Mouse (Mus musculus) lung, adult 2 months (tissue): ENCODE measurements around the gene Ifna15. TPM values are rescaled to one million over a fixed set of nuclear protein-coding genes. Genes with fewer than 3 reads are reported as not detected.
"Not testable (repeated sequence)": the region's sequence is repeated elsewhere in the genome, so short reads cannot be mapped to it uniquely, and the experiment has no call there.

Experiments
- DNase-seq: peaks from one replicate; pipeline ENCODE4 v3.0.0; 2022
- H3K4me1 ChIP-seq: fragments of 200-500 bp; 2 replicates; pipeline ENCODE4 v1.6.1; 2011; ENCODE audit warnings: low read length; ENCODE audit not compliant: control insufficient read depth, insufficient read depth
- H3K4me3 ChIP-seq: fragments of 200-500 bp; replicated peaks from 2 replicates; pipeline ENCODE3; 2011; ENCODE audit warnings: low read depth, mild to moderate bottlenecking, control low read depth, low read length; ENCODE audit errors: extremely low read depth
- CTCF ChIP-seq: fragments of 200-500 bp; IDR thresholded peaks from 2 replicates; pipeline ENCODE4 v1.5.1; 2011; ENCODE audit warnings: mild to moderate bottlenecking, low read length, control low read depth; ENCODE audit not compliant: insufficient read depth
- POLR2A ChIP-seq: fragments of 200-500 bp; IDR thresholded peaks from 2 replicates; pipeline ENCODE4 v1.6.1; 2011; ENCODE audit warnings: low read depth, mild to moderate bottlenecking, control low read depth, low read length, borderline replicate concordance; ENCODE audit errors: extremely low read depth
- WGBS: fragments of 180-500 bp; shearing (Covaris S2); methylation state at CpG from one replicate; pipeline ENCODE4 v1.1.7; 2018; 5-methylcytosine and 5-hydroxymethylcytosine counted together
- polyA plus RNA-seq: library from polyadenylated mRNA; depleted of rRNA; stranded (reverse); fragments of >200 nt; gene quantifications from 2 replicates; pipeline ENCODE4 v1.2.3, GENCODE M21; 2012; rRNA removed

The Ifna15 gene
- not detected in 2 replicates for polyA plus RNA-seq

DNA sequence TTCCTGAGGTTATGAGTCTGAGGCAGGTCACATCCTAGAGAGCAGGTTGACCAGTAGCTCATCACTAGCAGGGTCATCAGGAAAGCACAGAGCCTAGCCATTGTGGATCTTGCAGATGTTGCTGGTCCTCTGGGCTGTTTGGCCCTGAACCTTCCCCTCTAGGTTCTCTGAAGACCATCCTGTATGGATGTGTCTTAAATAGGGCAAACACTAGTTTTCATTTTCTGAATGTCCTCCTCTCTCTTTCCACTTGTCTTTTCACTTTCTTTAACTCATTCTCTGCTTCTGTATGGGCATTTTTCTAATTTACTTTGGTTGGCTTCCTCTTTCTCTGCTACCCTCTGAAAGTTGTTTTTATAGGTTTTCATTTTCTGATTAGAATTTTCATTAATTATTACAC lies at the start of gene Ifna15:
Gene Ifna15 (minus strand): TSS at position 101 of the 400 bp plus-strand sequence.
- not testable (repeated sequence) for H3K4me1 ChIP-seq, DNase-seq, H3K4me3 ChIP-seq

DNA sequence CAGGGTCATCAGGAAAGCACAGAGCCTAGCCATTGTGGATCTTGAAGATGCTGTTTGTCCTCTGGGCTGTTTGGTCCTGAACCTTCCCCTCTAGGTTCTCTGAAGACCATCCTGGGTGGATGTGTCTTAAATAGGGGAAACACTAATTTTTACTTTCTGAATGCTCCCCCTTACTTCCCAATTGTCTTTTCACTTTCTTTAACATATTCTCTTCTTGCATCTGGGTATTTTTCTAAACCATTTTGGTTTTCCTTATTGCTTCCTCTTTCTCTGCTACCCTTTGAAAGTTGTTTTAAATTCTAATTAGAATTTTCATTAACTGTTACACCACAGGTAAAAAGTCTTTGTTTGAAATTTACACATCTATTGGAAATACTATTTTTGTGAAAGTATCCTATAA lies 45.2 kb upstream of the Ifna15 start, which contains the start of gene Ifna12:
Gene Ifna12 (minus strand): TSS at position 101 of the 400 bp plus-strand sequence.
- no peak within 1 kb of the TSS for H3K4me3 ChIP-seq
- no peak for DNase-seq
- no peaks in the 10 kb centered on the region for H3K4me1 ChIP-seq
- TF ChIP-seq CTCF = no peak
- no peak for TF ChIP-seq POLR2A

DNA sequence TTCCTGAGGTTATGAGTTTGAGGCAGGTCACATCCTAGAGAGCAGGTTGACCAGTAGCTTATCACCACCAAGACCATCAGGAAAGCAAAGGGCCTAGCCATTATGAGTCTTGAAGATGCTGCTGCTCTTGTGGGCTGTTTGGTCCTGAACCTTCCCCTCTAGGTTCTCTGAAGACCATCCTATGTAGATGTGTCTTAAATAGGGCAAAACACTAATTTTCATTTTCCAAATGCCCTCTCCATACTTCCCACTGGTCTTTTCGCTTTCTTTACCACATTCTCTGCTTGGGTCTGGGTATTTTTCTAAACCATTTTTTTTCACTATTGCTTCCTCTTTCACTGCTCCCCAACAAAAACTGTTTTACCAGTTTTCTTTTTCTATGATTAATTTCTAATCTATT lies 34.2 kb upstream of the Ifna15 start, which contains the start of gene Ifna9:
Gene Ifna9 (minus strand): TSS at position 101 of the 400 bp plus-strand sequence.
- DNase-seq = no peak
- Histone ChIP-seq H3K4me3 (no peak within 1 kb of the TSS), H3K4me1 (no peaks in the 10 kb centered on the region)
- TF ChIP-seq POLR2A (no peak), CTCF (no peak)
- 69% methylated on average over 1 of the region's 1 CpGs for WGBS

DNA sequence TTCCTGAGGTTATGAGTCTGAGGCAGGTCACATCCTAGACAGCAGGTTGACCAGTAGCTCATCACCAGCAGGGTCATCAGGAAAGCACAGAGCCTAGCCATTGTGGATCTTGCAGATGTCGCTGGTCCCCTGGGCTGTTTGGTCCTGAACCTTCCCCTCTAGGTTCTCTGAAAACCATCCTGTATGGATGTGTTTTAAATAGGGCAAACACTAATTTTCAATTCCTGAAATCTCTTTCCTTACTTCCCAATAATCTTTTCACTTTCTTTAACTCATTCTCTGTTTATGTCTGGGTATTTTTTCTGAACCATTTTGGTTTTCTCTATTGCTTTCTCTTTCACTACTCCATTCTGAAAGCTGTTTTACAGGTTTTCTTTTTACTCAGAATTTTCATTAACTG lies 13.7 kb upstream of the Ifna15 start, which contains the start of gene Ifna14:
Gene Ifna14 (minus strand): TSS at position 101 of the 400 bp plus-strand sequence.
- no peak for DNase-seq
- 67% methylated on average over 1 of the region's 1 CpGs for WGBS
- no peak for TF ChIP-seq CTCF
- no peak for TF ChIP-seq POLR2A
- Histone ChIP-seq H3K4me3 (no peak within 1 kb of the TSS), H3K4me1 (no peaks in the 10 kb centered on the region)

DNA sequence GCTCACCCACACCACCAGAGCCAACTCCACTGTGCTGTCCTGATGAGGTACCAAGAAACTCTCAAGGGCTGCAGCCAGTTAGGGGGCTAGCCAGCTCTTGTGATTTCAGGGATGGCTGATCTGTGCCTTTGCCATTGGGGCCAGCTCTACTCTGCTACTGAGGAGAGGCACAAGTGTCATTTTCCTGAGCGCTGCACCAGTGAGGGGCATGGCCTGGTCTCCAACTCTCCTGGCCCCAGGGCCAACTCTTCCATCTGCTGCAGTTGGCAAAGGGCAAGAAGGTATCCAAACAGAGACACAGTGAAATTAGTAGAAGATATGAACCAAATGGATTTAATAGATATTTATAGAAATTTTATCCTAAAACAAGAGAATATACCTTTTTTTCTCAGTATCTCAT lies 3.7 kb upstream of the Ifna15 start:
- Histone ChIP-seq H3K4me3 (no peak overlapping the region), H3K4me1 (no peaks in the 10 kb centered on the region)
- TF ChIP-seq POLR2A = no peak
- no peak for TF ChIP-seq CTCF
- WGBS = 97% methylated on average over 1 of the region's 1 CpGs
- no peak for DNase-seq

DNA sequence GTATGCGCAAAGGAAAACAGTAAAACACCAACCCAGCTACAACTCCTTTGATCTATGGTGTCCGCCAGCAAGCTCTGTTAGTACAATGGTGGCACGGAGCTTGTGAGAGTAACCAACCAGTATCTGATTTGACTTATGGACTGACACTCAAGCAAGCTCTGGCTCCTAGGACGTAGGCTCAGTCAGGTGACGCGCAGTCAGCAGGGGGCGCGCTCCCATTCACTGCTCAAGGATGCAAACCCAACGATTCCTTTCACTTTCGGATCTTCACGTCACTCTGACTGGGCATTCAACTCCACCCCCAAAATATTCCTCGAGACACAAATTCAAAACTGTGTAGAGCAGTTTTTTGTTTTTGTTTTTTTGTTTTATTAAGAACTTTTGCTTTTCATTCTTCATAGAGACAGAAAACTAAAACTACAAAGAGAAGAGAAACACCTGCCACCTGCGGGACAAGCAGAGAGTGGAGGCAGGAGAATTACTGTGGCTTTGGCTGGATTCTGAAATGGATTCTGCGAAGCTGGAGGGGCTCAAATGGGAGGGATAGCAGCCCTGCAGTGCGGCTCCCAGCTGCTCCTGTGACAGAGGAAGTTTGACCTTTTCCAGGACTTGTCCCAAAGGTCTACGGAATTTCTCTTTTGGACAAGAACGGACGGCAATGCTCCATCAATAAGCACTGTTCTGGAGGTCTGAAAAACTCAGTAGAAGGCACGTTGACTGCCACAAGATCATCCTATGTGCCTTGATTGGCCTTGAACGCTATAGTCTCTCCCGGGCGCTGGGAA lies 7.7 kb downstream of the Ifna15 start:
- TF ChIP-seq CTCF (peak; percentile 89), POLR2A (no peak)
- peak; percentile 72 for DNase-seq
- H3K4me1 ChIP-seq = no peaks in the 10 kb centered on the region
- 15% methylated on average over 22 of the region's 22 CpGs for WGBS
- peak overlapping the region; percentile 68 for H3K4me3 ChIP-seq

DNA sequence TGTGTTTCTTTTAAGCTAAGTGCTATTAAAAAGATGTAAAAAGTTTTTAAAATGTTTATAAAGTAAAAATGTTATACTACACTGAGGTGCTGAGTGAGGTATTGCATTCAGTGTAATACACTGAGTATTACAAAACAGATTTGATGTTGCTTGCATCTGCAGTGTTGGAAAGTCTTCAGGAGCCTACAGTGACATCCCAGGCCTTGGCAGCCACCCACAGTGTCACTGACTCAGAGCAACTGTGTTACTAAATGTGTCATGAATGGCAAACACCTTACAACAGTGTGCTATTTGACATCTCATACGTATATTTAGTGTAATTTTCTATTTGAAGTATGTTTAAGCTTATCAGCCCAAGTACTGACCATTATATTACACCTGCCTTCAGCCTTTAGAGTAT lies 10.1 kb downstream of the Ifna15 start:
- Histone ChIP-seq H3K4me1 (no peaks in the 10 kb centered on the region), H3K4me3 (no peak overlapping the region)
- no peak for DNase-seq
- TF ChIP-seq CTCF (no peak), POLR2A (no peak)
- 72% methylated on average over 1 of the region's 1 CpGs for WGBS

DNA sequence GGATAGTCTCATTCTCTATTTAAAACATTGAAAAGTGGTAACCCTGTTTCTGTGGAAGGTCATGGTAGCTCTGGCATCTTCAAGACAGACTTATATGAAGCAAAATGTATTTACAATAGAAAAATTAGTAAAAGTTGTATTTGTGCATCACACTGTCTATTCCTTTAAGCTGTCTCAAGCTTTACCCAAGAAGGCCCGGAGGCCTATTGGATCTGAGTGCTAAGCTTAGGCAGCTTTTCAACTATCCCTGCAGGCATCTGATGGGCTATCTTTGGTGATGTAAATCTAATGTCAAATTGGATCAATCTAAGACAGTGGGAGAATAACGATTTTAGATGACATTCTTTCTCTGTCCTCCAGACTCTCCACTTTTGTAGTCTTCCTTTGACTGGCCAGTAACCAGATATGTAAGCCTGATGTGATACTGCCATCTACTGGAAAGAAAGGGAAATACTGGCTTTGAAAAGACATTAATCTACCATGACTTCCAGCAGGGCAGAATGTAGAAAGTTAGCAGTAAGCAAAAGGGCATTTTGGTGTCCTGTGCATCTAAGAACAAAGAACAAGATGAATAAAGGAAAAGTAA lies 14.3 kb downstream of the Ifna15 start:
- TF ChIP-seq CTCF (peak; percentile 29; the same call in 1 of the 2 replicates), POLR2A (no peak)
- DNase-seq = no peak
- 48% methylated on average over 2 of the region's 2 CpGs for WGBS
- Histone ChIP-seq H3K4me1 (no peaks in the 10 kb centered on the region), H3K4me3 (no peak overlapping the region)

DNA sequence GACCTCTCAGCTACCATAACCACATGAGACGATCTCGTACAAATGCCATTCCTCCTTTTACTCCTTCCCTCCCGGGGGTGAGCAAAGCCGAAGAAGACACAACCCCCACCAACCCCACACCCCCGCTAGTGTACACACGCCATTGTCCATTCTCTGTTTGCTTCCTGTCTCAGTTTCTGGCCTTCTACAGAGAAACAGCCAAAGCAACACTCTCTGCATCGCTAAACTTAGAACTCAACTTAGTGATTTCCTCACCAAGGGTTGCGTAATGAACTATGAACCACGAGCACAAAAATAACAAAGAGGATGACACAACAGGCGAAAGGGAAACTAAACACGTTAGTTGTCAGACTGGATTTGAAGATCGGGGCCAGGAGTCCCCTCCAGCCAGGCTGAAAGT lies 20.7 kb downstream of the Ifna15 start:
- Histone ChIP-seq H3K4me1 (peaks cover 11% of the 10 kb centered on the region; the same call in 1 of the 2 replicates), H3K4me3 (peak overlapping the region; percentile 35)
- peak; percentile 24 for DNase-seq
- 7% methylated on average over 12 of the region's 12 CpGs for WGBS
- TF ChIP-seq POLR2A = no peak
- no peak for TF ChIP-seq CTCF

DNA sequence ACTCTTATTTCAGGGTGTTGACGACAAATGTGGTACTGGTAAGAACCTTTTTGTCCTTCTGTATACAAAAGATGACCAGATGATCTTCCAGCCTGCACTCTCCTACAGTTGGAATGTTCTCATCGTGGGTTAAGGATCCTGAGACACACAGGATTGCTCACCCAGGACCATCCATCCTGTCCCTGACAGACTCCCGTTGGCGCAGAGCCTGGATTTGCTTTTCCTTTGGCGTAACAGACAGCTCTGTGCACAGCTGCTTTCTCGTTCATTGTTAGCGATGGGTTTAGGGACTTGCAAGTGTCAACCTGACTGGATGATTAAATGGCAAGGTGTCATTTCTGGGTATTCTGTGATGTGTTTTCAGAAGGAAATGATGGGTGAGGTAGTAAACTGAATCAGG lies 21.4 kb downstream of the Ifna15 start:
- TF ChIP-seq POLR2A (no peak), CTCF (no peak)
- H3K4me1 ChIP-seq = peaks cover 11% of the 10 kb centered on the region; the same call in 1 of the 2 replicates
- no peak overlapping the region for H3K4me3 ChIP-seq
- 29% methylated on average over 7 of the region's 7 CpGs for WGBS
- DNase-seq = no peak
